Mouse (Mus musculus) heart, embryonic 12.5 days (tissue): Measurements from ENCODE around the gene Tamm41. TPM values are rescaled to one million over a fixed set of nuclear protein-coding genes. Genes with fewer than 3 reads are reported as not detected.
A peak's percentile ranks its signal among the peaks of the same experiment; 100 is the strongest.

Source experiments
- ATAC-seq: fragments of 200-750 bp; cut with Nextera tagmentation; 2 replicates; pipeline ENCODE4 v1.8.0; 2017; ENCODE audit warnings: moderate TSS enrichment, moderate library complexity; ENCODE audit not compliant: insufficient number of reproducible peaks, low FRiP score
- H3K27ac ChIP-seq: fragments of 300-500 bp; sonication (generic); 2 replicates; pipeline ENCODE4 v1.5.1; 2016; ENCODE audit warnings: mild to moderate bottlenecking, moderate library complexity; ENCODE audit not compliant: poor library complexity, severe bottlenecking
- H3K27me3 ChIP-seq: fragments of 300-500 bp; sonication (generic); replicated peaks from 2 replicates; pipeline ENCODE4 v1.6.1; 2016; ENCODE audit warnings: mild to moderate bottlenecking, moderate library complexity
- H3K36me3 ChIP-seq: fragments of 300-500 bp; sonication (generic); 2 replicates; pipeline ENCODE4 v1.6.1; 2016; ENCODE audit warnings: mild to moderate bottlenecking, moderate library complexity
- H3K4me1 ChIP-seq: fragments of 300-500 bp; sonication (generic); replicated peaks from 2 replicates; pipeline ENCODE4 v1.6.1; 2016; ENCODE audit warnings: mild to moderate bottlenecking
- H3K4me2 ChIP-seq: fragments of 300-500 bp; sonication (generic); 2 replicates; pipeline ENCODE4 v1.6.1; 2016; ENCODE audit warnings: mild to moderate bottlenecking, moderate library complexity
- H3K4me3 ChIP-seq: fragments of 300-500 bp; sonication (generic); 2 replicates; pipeline ENCODE4 v1.5.1; 2016; ENCODE audit warnings: mild to moderate bottlenecking
- H3K9ac ChIP-seq: fragments of 300-500 bp; sonication (generic); 2 replicates; pipeline ENCODE4 v1.6.1; 2016; ENCODE audit warnings: mild to moderate bottlenecking, moderate library complexity
- H3K9me3 ChIP-seq: fragments of 300-500 bp; sonication (generic); replicated peaks from 2 replicates; pipeline ENCODE4 v1.6.1; 2016; ENCODE audit warnings: mild to moderate bottlenecking, moderate library complexity
- WGBS: fragments of 180-500 bp; shearing (Covaris S2); methylation state at CpG from one replicate; pipeline ENCODE4 v1.1.7; 2016; 5-methylcytosine and 5-hydroxymethylcytosine counted together
- polyA plus RNA-seq: library from polyadenylated mRNA; unstranded; fragments of >200 nt; fragmentation: Nextera tagmentation; extraction: Ambion mirVana; gene quantifications from 2 replicates; pipeline ENCODE4 v1.2.1, GENCODE M21; 2016

The Tamm41 gene
- polyA plus RNA-seq, 1 experiment from 2014 or later: 37.7 TPM

DNA sequence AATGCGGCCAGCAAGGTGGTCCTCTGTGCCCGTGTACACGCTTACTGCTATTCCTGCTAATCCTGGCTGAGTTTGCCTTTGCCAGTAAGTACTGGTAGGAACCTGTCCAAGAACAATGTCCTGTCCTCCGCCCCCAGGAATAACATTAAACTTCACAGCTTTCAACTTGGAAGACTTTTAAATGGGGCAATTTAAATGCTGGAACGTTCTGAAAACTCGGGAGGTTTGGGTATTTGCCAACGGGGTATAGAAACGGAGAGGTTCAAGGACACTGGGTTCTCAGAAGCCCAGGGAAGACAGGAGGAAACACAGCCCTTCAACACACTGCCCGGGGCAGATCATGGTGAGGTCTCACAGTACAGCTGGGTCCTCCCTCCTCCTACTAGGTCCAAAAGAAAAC is 14.8 kb downstream of the Tamm41 start:
- WGBS: 91% methylated on average over 9 of the region's 9 CpGs
- Histone ChIP-seq H3K9ac (no peak overlapping the region), H3K9me3 (no peaks in the 10 kb centered on the region), H3K4me2 (no peak overlapping the region), H3K4me1 (no peaks in the 10 kb centered on the region), H3K4me3 (no peak overlapping the region), H3K27me3 (no peaks in the 10 kb centered on the region), H3K27ac (no peak overlapping the region), H3K36me3 (peaks cover 51% of the 10 kb centered on the region)
- ATAC-seq: no peak

DNA sequence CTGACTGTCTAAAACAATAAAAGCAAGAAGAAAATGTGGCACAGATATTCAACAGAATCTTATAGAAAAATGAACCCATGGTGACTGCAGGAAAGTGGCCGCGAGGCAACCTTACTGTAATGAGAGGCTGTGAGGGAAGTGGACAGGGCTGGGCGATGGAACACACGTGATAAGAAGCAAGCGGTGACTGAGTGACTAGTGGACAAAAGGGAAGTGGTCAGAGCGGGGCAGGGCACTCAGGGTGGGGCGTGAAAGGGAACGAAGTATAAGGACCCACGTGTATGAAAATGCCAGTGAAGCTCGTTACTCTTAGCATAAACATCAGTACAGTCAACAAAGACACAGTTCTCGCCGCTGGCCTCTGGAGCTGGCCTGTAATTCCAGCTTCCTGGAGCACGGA is 22.2 kb downstream of the Tamm41 start:
- 81% methylated on average over 13 of the region's 13 CpGs for WGBS
- H3K36me3 ChIP-seq: peaks cover 52% of the 10 kb centered on the region
- H3K27ac ChIP-seq: no peak overlapping the region

GRCm38 (mm10) chr6:115013574-115013973 is 24.1 kb downstream of the Tamm41 start:
- ATAC-seq: no peak
- Histone ChIP-seq H3K4me2 (no peak overlapping the region), H3K27me3 (no peaks in the 10 kb centered on the region), H3K9me3 (no peaks in the 10 kb centered on the region), H3K27ac (no peak overlapping the region), H3K4me1 (no peaks in the 10 kb centered on the region), H3K4me3 (no peak overlapping the region), H3K36me3 (peaks cover 58% of the 10 kb centered on the region), H3K9ac (no peak overlapping the region)
- WGBS: 79% methylated on average over 4 of the region's 4 CpGs

More for the DNA sequence above, 22.2 kb downstream of the Tamm41 start:
- Histone ChIP-seq H3K9ac (no peak overlapping the region), H3K27me3 (no peaks in the 10 kb centered on the region), H3K4me1 (no peaks in the 10 kb centered on the region), H3K9me3 (no peaks in the 10 kb centered on the region), H3K4me2 (no peak overlapping the region), H3K4me3 (no peak overlapping the region)
- no peak for ATAC-seq

GRCm38 (mm10) chr6:115011792-115012191 is 25.9 kb downstream of the Tamm41 start:
- no peaks in the 10 kb centered on the region for H3K27me3 ChIP-seq
- H3K9me3 ChIP-seq: no peaks in the 10 kb centered on the region
- peaks cover 49% of the 10 kb centered on the region for H3K36me3 ChIP-seq
- H3K9ac ChIP-seq: no peak overlapping the region
- 78% methylated on average over 8 of the region's 8 CpGs for WGBS
- no peak overlapping the region for H3K27ac ChIP-seq
- peaks cover 9% of the 10 kb centered on the region for H3K4me1 ChIP-seq
- no peak for ATAC-seq
- no peak overlapping the region for H3K4me2 ChIP-seq
- no peak overlapping the region for H3K4me3 ChIP-seq

- Histone ChIP-seq H3K27ac (no peak overlapping the region), H3K9ac (no peak overlapping the region), H3K4me1 (peaks cover 11% of the 10 kb centered on the region), H3K4me3 (no peak overlapping the region), H3K36me3 (peaks cover 40% of the 10 kb centered on the region), H3K27me3 (no peaks in the 10 kb centered on the region), H3K4me2 (no peak overlapping the region), H3K9me3 (no peaks in the 10 kb centered on the region)
- 82% methylated on average over 9 of the region's 9 CpGs for WGBS
- ATAC-seq: no peak
These were observed 26.9 kb downstream of the Tamm41 start for GRCm38 (mm10) chr6:115010815-115011214.

GRCm38 (mm10) chr6:115010304-115010703 is 27.4 kb downstream of the Tamm41 start:
- Histone ChIP-seq H3K4me2 (no peak overlapping the region), H3K36me3 (peaks cover 38% of the 10 kb centered on the region), H3K27me3 (no peaks in the 10 kb centered on the region), H3K27ac (no peak overlapping the region), H3K4me3 (no peak overlapping the region), H3K4me1 (peaks cover 11% of the 10 kb centered on the region), H3K9me3 (no peaks in the 10 kb centered on the region), H3K9ac (no peak overlapping the region)
- WGBS: 82% methylated on average over 9 of the region's 9 CpGs
- no peak for ATAC-seq

GRCm38 (mm10) chr6:115007728-115008127 is 29.9 kb downstream of the Tamm41 start:
- H3K9me3 ChIP-seq: no peaks in the 10 kb centered on the region
- peak overlapping the region; percentile 6; the same call in 1 of the 2 replicates for H3K27ac ChIP-seq
- ATAC-seq: peak; percentile 64; the same call in 1 of the 2 replicates
- H3K9ac ChIP-seq: no peak overlapping the region
- H3K4me1 ChIP-seq: peaks cover 11% of the 10 kb centered on the region
- 30% methylated on average over 5 of the region's 5 CpGs for WGBS
- H3K4me3 ChIP-seq: no peak overlapping the region
- no peaks in the 10 kb centered on the region for H3K27me3 ChIP-seq
- peaks cover 42% of the 10 kb centered on the region for H3K36me3 ChIP-seq
- no peak overlapping the region for H3K4me2 ChIP-seq

DNA sequence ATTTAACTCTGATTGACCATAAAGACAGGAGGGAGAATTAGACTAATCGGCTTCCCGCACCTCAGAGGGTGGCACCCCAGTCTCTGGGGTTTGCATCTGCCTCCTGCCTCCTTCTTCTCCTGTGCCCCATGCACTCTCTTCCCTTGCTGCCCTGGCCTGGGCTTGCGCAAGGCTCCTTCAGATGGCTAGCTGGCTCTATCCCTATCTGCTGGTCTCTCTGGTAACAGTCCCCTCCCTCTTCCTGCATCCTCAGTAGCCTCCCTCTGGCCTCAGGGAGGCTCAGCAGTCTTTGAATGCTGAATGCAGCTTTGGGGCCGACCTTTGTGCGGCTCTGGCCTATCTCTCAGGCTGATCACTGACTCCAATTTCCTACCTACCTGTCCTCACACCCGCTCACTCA is 30.7 kb downstream of the Tamm41 start:
- no peak overlapping the region for H3K4me3 ChIP-seq
- ATAC-seq: peak; percentile 82

DNA sequence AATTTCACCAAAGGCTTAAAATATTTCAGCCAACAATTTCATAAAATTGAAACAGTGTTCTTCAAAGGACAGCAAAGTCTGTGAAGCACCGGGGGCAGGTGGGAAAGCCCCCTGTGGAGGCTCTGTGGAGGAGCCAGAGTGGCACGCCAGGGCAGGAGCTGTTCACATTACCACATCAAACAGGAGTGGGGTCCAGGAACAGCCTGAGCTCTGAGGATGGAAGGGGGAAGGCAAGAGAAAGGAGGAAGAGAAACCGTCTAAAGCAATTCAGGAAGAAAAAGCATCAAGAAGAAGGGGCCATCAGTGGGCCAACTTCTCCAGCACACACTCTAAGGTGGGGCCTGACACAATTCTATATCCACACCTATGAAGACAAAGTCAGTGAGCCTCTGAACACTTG is 31.6 kb downstream of the Tamm41 start:
- peaks cover 11% of the 10 kb centered on the region for H3K4me1 ChIP-seq
- H3K9ac ChIP-seq: no peak overlapping the region
- H3K27me3 ChIP-seq: no peaks in the 10 kb centered on the region
- no peak overlapping the region for H3K4me2 ChIP-seq
- H3K36me3 ChIP-seq: peaks cover 31% of the 10 kb centered on the region
- no peaks in the 10 kb centered on the region for H3K9me3 ChIP-seq
- 86% methylated on average over 3 of the region's 3 CpGs for WGBS
- H3K27ac ChIP-seq: no peak overlapping the region
- no peak overlapping the region for H3K4me3 ChIP-seq
- ATAC-seq: no peak

More for the DNA sequence above, 30.7 kb downstream of the Tamm41 start:
- no peaks in the 10 kb centered on the region for H3K9me3 ChIP-seq
- H3K36me3 ChIP-seq: peaks cover 40% of the 10 kb centered on the region
- WGBS: 47% methylated on average over 6 of the region's 6 CpGs
- no peak overlapping the region for H3K4me2 ChIP-seq
- no peaks in the 10 kb centered on the region for H3K27me3 ChIP-seq
- H3K9ac ChIP-seq: no peak overlapping the region
- peak overlapping the region; percentile 6; the same call in 1 of the 2 replicates for H3K27ac ChIP-seq
- H3K4me1 ChIP-seq: peaks cover 11% of the 10 kb centered on the region

DNA sequence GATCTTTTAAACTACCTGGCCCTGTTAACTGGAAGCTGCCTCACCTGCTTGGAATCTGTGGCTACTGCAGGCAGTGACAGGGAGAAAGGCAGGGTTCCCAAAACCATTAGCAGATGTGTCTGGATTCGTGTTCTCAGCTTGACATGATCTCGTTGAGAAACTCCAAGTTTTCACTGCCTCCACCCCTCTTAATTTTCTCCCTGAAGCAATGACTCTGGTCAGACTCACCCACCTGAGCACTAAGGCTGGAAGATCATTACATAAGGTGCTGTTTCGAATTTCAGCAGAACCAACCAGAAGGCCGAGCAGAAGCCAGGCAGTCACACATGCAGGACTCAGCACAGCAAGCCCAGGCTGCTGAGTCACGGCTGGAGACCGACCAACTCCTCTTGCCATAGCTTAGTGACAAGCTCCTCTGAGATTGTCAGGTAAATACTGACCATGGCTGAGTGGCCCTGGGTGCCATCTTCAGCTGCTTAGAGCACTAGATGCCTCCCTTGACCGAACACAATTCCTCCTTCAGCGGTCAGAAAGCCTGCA is 32.3 kb downstream of the Tamm41 start:
- Histone ChIP-seq H3K27me3 (no peaks in the 10 kb centered on the region), H3K27ac (no peak overlapping the region), H3K4me2 (no peak overlapping the region), H3K4me3 (no peak overlapping the region), H3K9me3 (no peaks in the 10 kb centered on the region), H3K4me1 (peaks cover 11% of the 10 kb centered on the region), H3K36me3 (peaks cover 28% of the 10 kb centered on the region), H3K9ac (no peak overlapping the region)
- 85% methylated on average over 8 of the region's 8 CpGs for WGBS
- no peak for ATAC-seq

DNA sequence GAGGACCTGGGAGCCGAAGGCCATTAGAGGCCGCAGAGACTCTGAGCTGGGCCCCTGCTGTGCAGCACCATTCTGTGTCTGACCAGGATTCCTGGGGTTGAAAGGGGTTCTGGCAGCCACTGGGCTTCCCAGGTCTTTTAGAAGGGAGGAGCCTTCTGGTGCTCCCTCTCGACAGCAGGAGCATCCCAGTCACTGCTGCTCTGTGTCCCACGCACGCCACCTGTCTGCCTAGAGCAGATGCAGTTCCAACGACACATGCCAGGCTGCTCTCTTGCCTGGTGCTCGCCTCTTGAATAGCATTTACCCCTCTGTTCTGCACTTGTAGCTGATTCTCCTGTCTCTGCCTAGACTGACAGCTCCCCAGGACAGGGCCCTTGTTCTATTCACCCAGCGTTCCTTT is 33.0 kb downstream of the Tamm41 start:
- peaks cover 11% of the 10 kb centered on the region for H3K4me1 ChIP-seq
- no peak overlapping the region for H3K4me2 ChIP-seq
- no peak overlapping the region for H3K27ac ChIP-seq
- ATAC-seq: no peak
- H3K9ac ChIP-seq: no peak overlapping the region
- no peaks in the 10 kb centered on the region for H3K9me3 ChIP-seq
- no peaks in the 10 kb centered on the region for H3K27me3 ChIP-seq
- no peak overlapping the region for H3K4me3 ChIP-seq
- WGBS: 76% methylated on average over 8 of the region's 8 CpGs
- peaks cover 27% of the 10 kb centered on the region for H3K36me3 ChIP-seq

GRCm38 (mm10) chr6:114998374-114999031 is 39.2 kb downstream of the Tamm41 start:
- Histone ChIP-seq H3K4me2 (no peak overlapping the region), H3K9me3 (no peaks in the 10 kb centered on the region; the same call in 1 of the 2 replicates), H3K4me3 (no peak overlapping the region), H3K9ac (no peak overlapping the region), H3K4me1 (peaks cover 10% of the 10 kb centered on the region), H3K36me3 (peaks cover 10% of the 10 kb centered on the region), H3K27me3 (no peaks in the 10 kb centered on the region), H3K27ac (no peak overlapping the region)
- no peak for ATAC-seq
- WGBS: 52% methylated on average over 16 of the region's 16 CpGs
